Mouse (Mus musculus) embryonic facial prominence, embryonic 11.5 days (tissue): Measurements from ENCODE around the gene Cbfa2t3. TPM values are rescaled to one million over a fixed set of nuclear protein-coding genes. Genes with fewer than 3 reads are reported as not detected.

Experiments
- ATAC-seq: fragments of 200-750 bp; cut with Nextera tagmentation; replicated peaks from 2 replicates; pipeline ENCODE4 v1.8.0; 2017; ENCODE audit warnings: low read depth; ENCODE audit not compliant: insufficient number of reproducible peaks, low FRiP score, low TSS enrichment
- DNase-seq: peaks from one replicate; pipeline ENCODE4 v3.0.0-alpha.2; 2015; ENCODE audit warnings: low spot score
- H3K27ac ChIP-seq: fragments of 300-500 bp; sonication (generic); replicated peaks from 2 replicates; pipeline ENCODE4 v1.5.1; 2014; ENCODE audit warnings: mild to moderate bottlenecking, low read depth, low read length, control low read depth
- H3K27me3 ChIP-seq: fragments of 300-500 bp; sonication (generic); 2 replicates; pipeline ENCODE4 v1.6.1; 2014; ENCODE audit warnings: mild to moderate bottlenecking, low read length, moderate library complexity, mixed read lengths; ENCODE audit not compliant: control insufficient read depth, insufficient read depth
- H3K36me3 ChIP-seq: fragments of 300-500 bp; sonication (generic); replicated peaks from 2 replicates; pipeline ENCODE4 v1.6.1; 2014; ENCODE audit warnings: low read depth, mild to moderate bottlenecking, low read length, moderate library complexity, mixed read lengths; ENCODE audit not compliant: control insufficient read depth, insufficient read depth
- H3K4me1 ChIP-seq: fragments of 300-500 bp; sonication (generic); 2 replicates; pipeline ENCODE4 v1.6.1; 2014; ENCODE audit warnings: low read length, mixed read lengths; ENCODE audit not compliant: control insufficient read depth, insufficient read depth
- H3K4me2 ChIP-seq: fragments of 300-500 bp; sonication (generic); 2 replicates; pipeline ENCODE4 v1.6.1; 2014; ENCODE audit warnings: low read depth, mild to moderate bottlenecking, control low read depth, low read length, moderate library complexity
- H3K4me3 ChIP-seq: fragments of 300-500 bp; sonication (generic); 2 replicates; pipeline ENCODE4 v1.5.1; 2014; ENCODE audit warnings: low read depth, low read length, control low read depth
- H3K9ac ChIP-seq: fragments of 300-500 bp; sonication (generic); replicated peaks from 2 replicates; pipeline ENCODE4 v1.6.1; 2014; ENCODE audit warnings: mild to moderate bottlenecking, control low read depth, low read length
- H3K9me3 ChIP-seq: fragments of 300-500 bp; sonication (generic); replicated peaks from 2 replicates; pipeline ENCODE4 v1.6.1; 2016; ENCODE audit warnings: mild to moderate bottlenecking, low read length, inconsistent platforms, mixed read lengths; ENCODE audit not compliant: control insufficient read depth
- WGBS: fragments of 180-500 bp; shearing (Covaris S2); extraction: QIAGEN DNeasy Blood & Tissue Kit; methylation state at CpG from one replicate; pipeline ENCODE4 v1.1.7; 2014; 5-methylcytosine and 5-hydroxymethylcytosine counted together
- polyA plus RNA-seq: library from polyadenylated mRNA; unstranded; fragments of >200 nt; fragmentation: Nextera tagmentation; extraction: Ambion mirVana; gene quantifications from 2 replicates; pipeline ENCODE4 v1.2.1, GENCODE M21; 2014

Cbfa2t3 gene
- polyA plus RNA-seq, 1 experiment from 2014 or later, result 1.9 TPM

DNA sequence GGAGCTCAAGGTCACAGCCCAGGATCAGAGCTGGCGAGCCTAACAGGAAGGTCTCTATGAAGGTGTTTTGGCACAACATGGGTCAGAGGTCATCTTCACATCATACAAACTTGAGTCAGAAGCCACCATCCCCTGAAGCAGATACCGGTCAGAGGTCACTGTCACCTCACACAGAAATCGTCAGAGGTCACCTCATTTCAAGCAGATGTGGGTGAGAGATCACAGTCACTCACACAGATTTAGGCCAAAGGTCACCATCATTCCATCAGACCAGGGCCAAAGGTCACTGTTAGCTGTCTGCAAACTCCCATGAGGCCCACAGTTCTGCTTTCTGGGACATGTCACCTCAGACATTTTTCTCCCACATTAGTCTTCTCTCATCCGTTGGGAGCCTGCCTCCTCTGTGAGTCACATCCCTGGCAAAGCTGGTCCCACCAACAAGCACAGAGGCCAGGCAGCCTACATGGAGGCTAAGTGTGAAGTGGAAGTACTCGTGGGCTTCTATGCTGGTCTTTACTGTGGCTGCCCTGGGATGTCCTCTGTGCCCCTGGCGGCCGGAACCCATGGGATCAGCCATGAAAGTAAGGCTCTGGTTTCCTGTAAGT is 3.4 kb downstream of the Cbfa2t3 start:
- 45% methylated on average over 7 of the region's 7 CpGs for WGBS
- no peak overlapping the region for H3K4me2 ChIP-seq
- H3K4me1 ChIP-seq, result no peaks in the 10 kb centered on the region
- no peak overlapping the region for H3K9ac ChIP-seq
- H3K9me3 ChIP-seq, result no peaks in the 10 kb centered on the region
- H3K36me3 ChIP-seq, result no peaks in the 10 kb centered on the region
- no peak overlapping the region for H3K27ac ChIP-seq
- H3K4me3 ChIP-seq, result no peak overlapping the region
- DNase-seq (no peak), ATAC-seq (no peak)
- H3K27me3 ChIP-seq, result no peaks in the 10 kb centered on the region

DNA sequence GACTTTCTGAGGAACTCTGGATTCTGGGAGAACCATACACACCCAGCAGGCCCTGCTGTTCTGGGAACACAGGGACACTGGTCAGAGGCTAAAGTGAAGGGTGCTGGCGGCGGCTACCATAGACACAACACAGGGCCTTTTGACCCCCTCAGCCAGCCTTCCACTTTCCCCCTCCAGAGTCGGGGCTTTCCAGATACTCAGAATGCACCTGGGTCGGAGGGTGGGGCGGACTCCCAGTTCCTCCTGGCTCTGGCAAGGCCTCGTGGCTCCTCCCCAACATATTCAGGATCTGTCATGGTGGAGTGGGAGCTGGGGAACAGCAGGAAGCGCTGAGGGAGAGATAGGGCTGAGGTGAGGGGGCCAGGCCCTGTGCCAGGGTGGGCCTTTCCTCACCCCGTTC is 6.8 kb downstream of the Cbfa2t3 start:
- no peak overlapping the region for H3K27ac ChIP-seq
- ATAC-seq (no peak), DNase-seq (no peak)
- no peaks in the 10 kb centered on the region for H3K27me3 ChIP-seq
- no peak overlapping the region for H3K4me3 ChIP-seq
- 72% methylated on average over 8 of the region's 8 CpGs for WGBS
- no peaks in the 10 kb centered on the region for H3K36me3 ChIP-seq
- no peaks in the 10 kb centered on the region for H3K9me3 ChIP-seq
- no peaks in the 10 kb centered on the region for H3K4me1 ChIP-seq
- no peak overlapping the region for H3K9ac ChIP-seq
- H3K4me2 ChIP-seq, result no peak overlapping the region

DNA sequence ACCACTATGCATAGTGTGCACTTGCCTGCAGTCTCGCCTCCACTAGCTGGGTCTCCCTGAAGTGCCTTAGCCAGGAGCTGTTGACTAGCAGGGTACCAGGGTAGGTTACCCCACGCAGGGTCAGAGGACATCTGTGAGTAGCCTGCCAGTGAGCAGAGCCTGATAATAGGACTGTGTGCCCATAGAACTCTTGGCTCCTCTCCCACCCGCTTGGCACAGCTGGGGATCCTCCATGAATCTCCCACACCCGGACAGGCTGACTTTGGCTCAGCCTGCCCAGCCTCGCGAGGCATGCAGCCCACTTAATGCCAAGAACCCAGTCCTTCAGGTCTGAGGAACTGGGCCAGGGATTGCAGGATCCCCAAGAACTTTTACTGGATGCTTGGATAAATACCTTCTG is 7.9 kb downstream of the Cbfa2t3 start:
- Histone ChIP-seq H3K36me3 (no peaks in the 10 kb centered on the region), H3K27ac (no peak overlapping the region), H3K4me1 (no peaks in the 10 kb centered on the region; the same call in 1 of the 2 replicates), H3K9ac (no peak overlapping the region), H3K9me3 (no peaks in the 10 kb centered on the region), H3K4me3 (no peak overlapping the region), H3K4me2 (no peak overlapping the region), H3K27me3 (no peaks in the 10 kb centered on the region)
- 83% methylated on average over 6 of the region's 6 CpGs for WGBS
- ATAC-seq, result no peak
- DNase-seq, result no peak

DNA sequence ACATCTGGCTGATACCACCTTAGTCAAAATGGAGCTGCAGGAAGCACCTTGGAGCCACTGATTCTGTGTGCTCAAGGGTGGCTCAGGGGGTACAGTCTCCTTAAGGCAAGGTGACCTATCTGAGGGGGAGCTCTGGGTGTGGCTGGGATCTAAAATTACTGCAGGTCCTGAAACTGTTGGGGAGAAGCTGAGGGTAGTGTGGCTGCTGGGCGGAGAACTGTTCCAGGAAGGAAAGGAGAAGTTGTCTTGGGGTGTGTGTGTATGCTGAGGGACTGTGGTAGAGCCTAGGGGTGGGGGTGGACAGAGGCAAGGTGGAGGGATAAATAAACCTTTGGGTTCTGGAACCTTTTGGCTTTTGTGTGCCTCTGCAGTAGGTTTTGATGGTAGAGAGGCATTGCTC is 9.6 kb downstream of the Cbfa2t3 start:
- Histone ChIP-seq H3K4me2 (no peak overlapping the region), H3K36me3 (no peaks in the 10 kb centered on the region), H3K9me3 (no peaks in the 10 kb centered on the region), H3K27ac (no peak overlapping the region), H3K27me3 (no peaks in the 10 kb centered on the region), H3K9ac (no peak overlapping the region), H3K4me3 (no peak overlapping the region), H3K4me1 (no peaks in the 10 kb centered on the region; the same call in 1 of the 2 replicates)
- no peak for DNase-seq
- no peak for ATAC-seq
- 87% methylated on average over 1 of the region's 1 CpGs for WGBS

DNA sequence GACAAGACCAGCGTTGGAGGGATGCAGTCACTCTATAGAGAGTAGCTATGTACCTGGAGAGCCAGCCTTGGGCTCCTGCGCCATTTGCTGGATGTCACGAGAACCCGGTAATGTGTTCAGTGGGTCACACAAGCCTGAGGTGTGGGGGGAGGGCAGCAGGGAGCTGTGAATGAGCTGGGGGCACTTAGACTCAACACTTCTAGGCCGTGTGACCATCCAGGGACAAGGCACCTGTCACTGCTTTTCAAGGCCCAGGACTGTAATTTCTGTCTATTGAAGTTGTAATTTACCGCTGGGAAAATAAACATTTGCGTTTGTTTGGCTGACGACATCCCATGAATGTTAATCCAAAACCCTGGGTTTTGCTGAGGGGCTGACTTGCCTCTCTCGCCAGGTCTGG is 12.0 kb downstream of the Cbfa2t3 start:
- Histone ChIP-seq H3K9me3 (no peaks in the 10 kb centered on the region), H3K9ac (no peak overlapping the region), H3K27ac (no peak overlapping the region), H3K4me1 (no peaks in the 10 kb centered on the region; the same call in 1 of the 2 replicates), H3K36me3 (no peaks in the 10 kb centered on the region), H3K27me3 (no peaks in the 10 kb centered on the region), H3K4me2 (no peak overlapping the region), H3K4me3 (no peak overlapping the region)
- DNase-seq (no peak), ATAC-seq (no peak)
- WGBS, result 70% methylated on average over 9 of the region's 9 CpGs

DNA sequence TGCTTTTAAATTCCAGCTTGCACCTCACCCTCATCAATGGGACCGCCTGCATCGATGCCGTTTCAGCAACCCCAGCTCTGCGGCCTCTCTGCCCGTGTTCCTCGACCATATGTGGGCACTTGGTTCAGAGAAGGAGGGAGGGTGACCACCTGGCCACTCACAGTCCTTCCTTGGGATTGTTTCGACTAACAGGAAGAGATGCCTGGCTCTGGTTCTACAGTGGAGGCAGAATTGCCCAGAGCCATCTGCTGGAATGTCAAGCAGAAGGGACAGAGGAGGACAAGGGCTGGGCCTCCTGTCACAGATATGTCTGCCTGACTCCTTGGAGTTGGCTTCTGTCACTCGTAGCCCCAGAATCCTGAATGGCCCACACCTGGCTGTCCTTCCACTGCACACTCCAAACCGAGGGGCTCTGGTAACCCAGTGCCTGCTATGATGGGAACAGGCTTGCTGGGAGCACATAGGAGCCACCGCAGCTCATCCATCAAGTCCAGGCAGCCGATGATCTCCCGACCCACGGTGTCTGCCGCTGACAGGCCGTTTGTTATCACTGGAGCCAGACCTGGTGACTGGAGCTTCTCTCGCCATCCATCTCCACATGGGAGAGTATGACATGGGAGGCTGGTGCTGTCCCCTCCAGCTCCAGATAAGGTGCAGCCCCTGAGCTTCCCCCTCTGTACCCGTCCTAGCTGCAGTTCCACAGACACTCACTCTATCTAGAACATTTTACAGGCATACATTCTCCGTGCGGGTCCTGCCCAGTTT is 13.6 kb downstream of the Cbfa2t3 start:
- Histone ChIP-seq H3K9ac (no peak overlapping the region), H3K4me2 (no peak overlapping the region), H3K27ac (no peak overlapping the region), H3K9me3 (no peaks in the 10 kb centered on the region), H3K4me1 (no peaks in the 10 kb centered on the region; the same call in 1 of the 2 replicates), H3K36me3 (no peaks in the 10 kb centered on the region), H3K27me3 (peaks cover 9% of the 10 kb centered on the region), H3K4me3 (no peak overlapping the region)
- 75% methylated on average over 19 of the region's 19 CpGs for WGBS
- ATAC-seq (no peak), DNase-seq (no peak)

DNA sequence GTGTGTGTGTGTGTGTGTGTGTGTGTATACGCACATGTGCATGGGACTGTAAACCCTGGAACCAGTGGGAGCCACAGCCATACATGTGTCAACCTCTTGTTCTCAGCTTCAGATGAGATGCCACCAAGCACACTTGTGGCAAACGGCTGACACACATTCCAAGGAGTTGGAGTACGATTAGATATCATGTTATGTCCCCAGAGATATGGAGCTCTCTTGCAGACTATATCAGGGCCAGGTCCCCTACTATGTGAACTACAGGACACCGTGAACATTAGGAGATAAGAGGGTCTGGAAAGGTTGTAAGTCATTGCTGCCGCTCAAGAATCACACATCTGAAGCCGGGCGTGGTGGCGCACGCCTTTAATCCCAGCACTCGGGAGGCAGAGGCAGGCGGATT is 16.1 kb downstream of the Cbfa2t3 start:
- H3K4me1 ChIP-seq, result no peaks in the 10 kb centered on the region; the same call in 1 of the 2 replicates
- H3K36me3 ChIP-seq, result no peaks in the 10 kb centered on the region
- peaks cover 29% of the 10 kb centered on the region for H3K27me3 ChIP-seq
- H3K4me3 ChIP-seq, result no peak overlapping the region
- WGBS, result 90% methylated on average over 11 of the region's 11 CpGs
- no peak overlapping the region for H3K4me2 ChIP-seq
- DNase-seq, result no peak
- no peak overlapping the region for H3K9ac ChIP-seq
- no peak for ATAC-seq
- no peaks in the 10 kb centered on the region for H3K9me3 ChIP-seq
- no peak overlapping the region for H3K27ac ChIP-seq

DNA sequence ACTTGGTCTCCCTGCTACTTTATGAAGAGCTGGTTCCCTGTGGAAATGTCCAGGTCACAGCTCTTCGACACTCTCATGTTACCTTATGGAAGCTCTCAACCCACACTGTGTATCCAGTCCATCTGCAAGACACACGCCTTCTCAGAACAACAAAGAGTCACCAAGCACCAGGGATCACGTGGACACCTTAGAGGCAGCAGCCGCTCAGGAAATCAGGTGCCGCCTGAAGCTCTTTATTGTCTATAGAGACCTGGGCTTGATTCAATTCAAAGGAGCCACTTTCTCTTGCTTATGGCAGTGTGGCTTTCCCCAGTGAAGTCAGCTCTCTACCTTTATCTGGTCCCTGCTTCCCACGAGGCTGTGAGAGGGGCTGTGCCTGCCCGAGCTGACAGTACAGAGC is 18.7 kb downstream of the Cbfa2t3 start:
- Histone ChIP-seq H3K27me3 (peaks cover 51% of the 10 kb centered on the region), H3K27ac (no peak overlapping the region), H3K4me1 (peaks cover 2% of the 10 kb centered on the region; the same call in 1 of the 2 replicates), H3K4me2 (no peak overlapping the region), H3K36me3 (no peaks in the 10 kb centered on the region), H3K9ac (no peak overlapping the region), H3K9me3 (no peaks in the 10 kb centered on the region), H3K4me3 (no peak overlapping the region)
- WGBS, result 28% methylated on average over 7 of the region's 7 CpGs
- no peak for ATAC-seq
- no peak for DNase-seq
